Mouse (Mus musculus): Measurements from ENCODE around the gene Rpl3. TPM values are rescaled to one million over a fixed set of nuclear protein-coding genes. Genes with fewer than 3 reads are reported as not detected.

Gene Rpl3
- total and polyA plus RNA-seq, 2 experiments from 2014 or later, result 500 to 511 TPM

- no peaks in the 10 kb centered on the region for H3K36me3 ChIP-seq (ENCODE audit: insufficient read depth, low read length)
- no peak overlapping the region for H3K27ac ChIP-seq (ENCODE audit: low read depth, low read length)
- no peaks in the 10 kb centered on the region for H3K4me1 ChIP-seq (ENCODE audit: insufficient read depth, low read length)
- H3K9me3 ChIP-seq (ENCODE audit: low read length), result no peaks in the 10 kb centered on the region
- H3K4me3 ChIP-seq (ENCODE audit: low read depth, low read length), result no peak overlapping the region
- no peaks in the 10 kb centered on the region for H3K27me3 ChIP-seq (ENCODE audit: insufficient read depth, low read length)
- no peak overlapping the region for H3K4me2 ChIP-seq (ENCODE audit: low read depth, low read length, poor library complexity, severe bottlenecking)
- ATAC-seq (ENCODE audit: low FRiP score) (no peak), DNase-seq (ENCODE audit: low spot score) (no peak)
- H3K9ac ChIP-seq (replicated peaks; ENCODE audit: low read length, poor library complexity, severe bottlenecking), result no peak overlapping the region
- TF ChIP-seq CTCF (IDR thresholded peaks at IDR 0.05), result no peak
- 71% methylated on average over 5 of the region's 5 CpGs for WGBS
Observed at GRCm38 (mm10) chr15:80064965-80065364, 26.7 kb downstream of the Rpl3 start.

- Histone ChIP-seq H3K9me3 (ENCODE audit: low read length) (no peaks in the 10 kb centered on the region), H3K4me1 (ENCODE audit: insufficient read depth, low read length) (no peaks in the 10 kb centered on the region), H3K4me2 (ENCODE audit: low read depth, low read length, poor library complexity, severe bottlenecking) (no peak overlapping the region), H3K9ac (replicated peaks; ENCODE audit: low read length, poor library complexity, severe bottlenecking) (no peak overlapping the region), H3K27me3 (ENCODE audit: insufficient read depth, low read length) (no peaks in the 10 kb centered on the region), H3K36me3 (ENCODE audit: insufficient read depth, low read length) (no peaks in the 10 kb centered on the region), H3K4me3 (ENCODE audit: low read depth, low read length) (no peak overlapping the region), H3K27ac (ENCODE audit: low read depth, low read length) (no peak overlapping the region)
- WGBS, result 44% methylated on average over 5 of the region's 5 CpGs
- ATAC-seq (ENCODE audit: low FRiP score), result no peak
- DNase-seq (ENCODE audit: low spot score), result no peak
- TF ChIP-seq CTCF (IDR thresholded peaks at IDR 0.05), result no peak
Observed at GRCm38 (mm10) chr15:80062821-80063220, 28.8 kb downstream of the Rpl3 start.

DNA sequence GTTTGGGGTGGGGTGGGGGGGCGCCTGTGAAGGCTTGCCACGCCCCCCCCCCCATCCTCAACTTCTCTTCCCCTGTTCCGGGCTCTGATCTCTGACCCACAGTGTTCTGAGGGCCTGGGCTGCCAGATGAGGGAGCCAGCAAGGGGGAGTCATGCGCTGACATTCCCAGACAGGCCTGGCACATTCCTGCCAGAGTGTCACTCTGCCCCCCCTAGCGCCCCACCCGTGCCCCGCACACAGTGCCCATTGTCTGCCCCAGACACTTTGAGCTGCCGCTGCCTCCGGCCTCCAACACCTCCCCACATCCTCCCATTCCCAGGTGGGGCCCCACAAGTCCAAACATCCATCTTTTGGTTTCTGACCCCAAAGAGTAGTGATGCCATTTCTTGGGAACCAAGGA is 29.3 kb downstream of the Rpl3 start:
- H3K27ac ChIP-seq (ENCODE audit: low read depth, low read length), result no peak overlapping the region
- H3K4me1 ChIP-seq (ENCODE audit: insufficient read depth, low read length), result no peaks in the 10 kb centered on the region
- no peak for DNase-seq (ENCODE audit: low spot score)
- H3K4me3 ChIP-seq (ENCODE audit: low read depth, low read length), result no peak overlapping the region
- H3K36me3 ChIP-seq (ENCODE audit: insufficient read depth, low read length), result no peaks in the 10 kb centered on the region
- no peak for ATAC-seq (ENCODE audit: low FRiP score)
- no peak overlapping the region for H3K4me2 ChIP-seq (ENCODE audit: low read depth, low read length, poor library complexity, severe bottlenecking)
- H3K9ac ChIP-seq (replicated peaks; ENCODE audit: low read length, poor library complexity, severe bottlenecking), result no peak overlapping the region
- no peaks in the 10 kb centered on the region for H3K27me3 ChIP-seq (ENCODE audit: insufficient read depth, low read length)
- no peaks in the 10 kb centered on the region for H3K9me3 ChIP-seq (ENCODE audit: low read length)
- no peak for TF ChIP-seq CTCF (IDR thresholded peaks at IDR 0.05)
- 80% methylated on average over 6 of the region's 9 CpGs for WGBS

GRCm38 (mm10) chr15:80061071-80061550 is 30.6 kb downstream of the Rpl3 start:
- DNase-seq (ENCODE audit: low spot score), result no peak
- WGBS, result 90% methylated on average over 4 of the region's 4 CpGs
- TF ChIP-seq CTCF (IDR thresholded peaks at IDR 0.05), result no peak

DNA sequence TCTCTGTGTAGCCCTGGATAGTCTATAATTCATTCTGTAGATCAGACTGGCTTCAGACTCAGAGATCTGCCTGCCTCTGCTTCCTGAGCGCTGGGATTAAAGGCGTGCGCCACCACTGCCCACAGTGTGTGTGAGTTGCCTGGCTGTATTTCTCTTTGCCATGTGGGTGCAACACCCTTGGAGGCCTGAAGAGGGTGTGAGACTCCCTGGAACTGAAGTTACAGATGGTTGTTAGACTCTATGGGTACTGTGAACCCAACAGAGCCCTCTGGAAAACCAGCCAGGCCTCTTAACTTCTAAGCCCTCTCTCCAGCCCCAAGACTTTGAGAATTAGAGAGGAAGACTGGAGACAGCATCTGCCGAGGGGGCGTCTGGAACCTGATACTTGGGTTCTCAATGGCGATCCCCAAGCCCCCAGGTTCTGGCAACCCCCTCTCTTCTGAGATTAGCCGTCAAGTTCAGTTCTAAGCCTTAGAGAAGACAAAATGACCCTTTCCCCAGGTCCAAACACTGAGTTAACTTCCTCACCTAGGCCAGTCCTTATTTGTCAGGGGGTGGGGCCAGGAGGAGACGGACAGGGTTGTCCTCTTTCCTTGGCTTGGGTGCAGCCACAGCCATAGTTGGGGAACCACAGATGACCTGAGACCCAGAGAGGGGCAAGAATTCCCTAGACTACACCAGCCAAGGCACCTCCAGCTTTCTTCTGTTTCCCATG is 31.2 kb downstream of the Rpl3 start:
- Histone ChIP-seq H3K36me3 (ENCODE audit: insufficient read depth, low read length) (no peaks in the 10 kb centered on the region), H3K9ac (replicated peaks; ENCODE audit: low read length, poor library complexity, severe bottlenecking) (no peak overlapping the region), H3K27me3 (ENCODE audit: insufficient read depth, low read length) (no peaks in the 10 kb centered on the region), H3K9me3 (ENCODE audit: low read length) (no peaks in the 10 kb centered on the region), H3K27ac (ENCODE audit: low read depth, low read length) (no peak overlapping the region), H3K4me1 (ENCODE audit: insufficient read depth, low read length) (no peaks in the 10 kb centered on the region), H3K4me2 (ENCODE audit: low read depth, low read length, poor library complexity, severe bottlenecking) (no peak overlapping the region), H3K4me3 (ENCODE audit: low read depth, low read length) (no peak overlapping the region)
- 95% methylated on average over 8 of the region's 8 CpGs for WGBS
- ATAC-seq (ENCODE audit: low FRiP score) (no peak), DNase-seq (ENCODE audit: low spot score) (no peak)
- TF ChIP-seq CTCF (IDR thresholded peaks at IDR 0.05), result no peak

More at GRCm38 (mm10) chr15:80061071-80061550, 30.6 kb downstream of the Rpl3 start:
- no peaks in the 10 kb centered on the region for H3K4me1 ChIP-seq (ENCODE audit: insufficient read depth, low read length)
- H3K4me3 ChIP-seq (ENCODE audit: low read depth, low read length), result no peak overlapping the region
- no peaks in the 10 kb centered on the region for H3K36me3 ChIP-seq (ENCODE audit: insufficient read depth, low read length)
- no peaks in the 10 kb centered on the region for H3K27me3 ChIP-seq (ENCODE audit: insufficient read depth, low read length)
- H3K9ac ChIP-seq (replicated peaks; ENCODE audit: low read length, poor library complexity, severe bottlenecking), result no peak overlapping the region
- no peak for ATAC-seq (ENCODE audit: low FRiP score)
- H3K4me2 ChIP-seq (ENCODE audit: low read depth, low read length, poor library complexity, severe bottlenecking), result no peak overlapping the region
- H3K27ac ChIP-seq (ENCODE audit: low read depth, low read length), result no peak overlapping the region
- no peaks in the 10 kb centered on the region for H3K9me3 ChIP-seq (ENCODE audit: low read length)

GRCm38 (mm10) chr15:80059606-80060005 is 32.1 kb downstream of the Rpl3 start:
- no peaks in the 10 kb centered on the region for H3K4me1 ChIP-seq (ENCODE audit: insufficient read depth, low read length)
- H3K27ac ChIP-seq (ENCODE audit: low read depth, low read length), result no peak overlapping the region
- ATAC-seq (ENCODE audit: low FRiP score) (no peak), DNase-seq (ENCODE audit: low spot score) (no peak)
- 84% methylated on average over 7 of the region's 7 CpGs for WGBS
- no peak for TF ChIP-seq CTCF (IDR thresholded peaks at IDR 0.05)
- H3K9me3 ChIP-seq (ENCODE audit: low read length), result no peaks in the 10 kb centered on the region
- no peak overlapping the region for H3K9ac ChIP-seq (replicated peaks; ENCODE audit: low read length, poor library complexity, severe bottlenecking)
- H3K36me3 ChIP-seq (ENCODE audit: insufficient read depth, low read length), result no peaks in the 10 kb centered on the region
- H3K4me2 ChIP-seq (ENCODE audit: low read depth, low read length, poor library complexity, severe bottlenecking), result no peak overlapping the region
- H3K4me3 ChIP-seq (ENCODE audit: low read depth, low read length), result no peak overlapping the region
- no peaks in the 10 kb centered on the region for H3K27me3 ChIP-seq (ENCODE audit: insufficient read depth, low read length)
